In the genomic region with DNA sequence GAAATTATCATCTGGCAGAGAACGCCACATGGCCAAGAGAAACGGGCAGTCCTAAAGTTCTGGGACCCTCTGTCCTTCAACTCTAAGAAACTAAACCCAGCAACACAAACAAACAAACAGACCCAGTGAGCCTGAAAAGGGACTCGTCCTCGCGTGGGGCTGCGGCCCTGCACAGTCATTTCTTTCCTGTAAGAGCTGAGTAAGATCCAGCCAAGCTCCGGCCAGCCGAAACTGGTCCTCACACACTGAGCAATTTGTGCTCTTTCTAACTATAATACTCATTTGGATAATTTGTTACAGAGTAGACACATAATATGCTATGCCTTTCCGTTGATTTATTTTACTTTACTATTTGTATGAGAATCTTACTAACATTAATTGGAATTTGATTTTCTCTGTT, we compare ENCODE assay signal across 15 mouse cellular contexts.
"Had no signal": no experiment of that assay in that cellular context is flagged by ENCODE, and none has a peak within 500 bp of the region (broad histone marks: within the 10 kb centered on the region; RNA-seq: fewer than 3 reads in every experiment).

No protein-coding gene starts in this region.

- H3K27ac ChIP-seq: neural tube, embryonic 13.5 days; neural tube, embryonic 15.5 days; stomach, embryonic 15.5 days; stomach, postnatal 0 days had no signal

- H3K9me3 ChIP-seq: neural tube, embryonic 13.5 days; neural tube, embryonic 15.5 days; stomach, embryonic 15.5 days had no signal

- H3K9ac ChIP-seq: neural tube, embryonic 13.5 days; neural tube, embryonic 15.5 days; stomach, embryonic 15.5 days had no signal

- DNase-seq: right cerebral cortex, adult 18-20 months; right cerebral cortex, postnatal 14 days; right cerebral cortex, postnatal 25 days; right cerebral cortex, postnatal 4 days; spleen, adult 18-20 months; thymus, adult 18-20 months; thymus, adult 2 months; thymus, postnatal 14 days; thymus, postnatal 25 days; thymus, postnatal 36 days; thymus, postnatal 4 days had no signal

- H3K4me3 ChIP-seq: neural tube, embryonic 13.5 days; neural tube, embryonic 15.5 days; stomach, embryonic 15.5 days had no signal

- H3K36me3 ChIP-seq: neural tube, embryonic 13.5 days; neural tube, embryonic 15.5 days; stomach, embryonic 15.5 days had no signal

- H3K4me2 ChIP-seq: neural tube, embryonic 13.5 days; neural tube, embryonic 15.5 days; stomach, embryonic 15.5 days had no signal

- H3K27me3 ChIP-seq: neural tube, embryonic 13.5 days; neural tube, embryonic 15.5 days; stomach, embryonic 15.5 days had no signal

- H3K4me1 ChIP-seq: neural tube, embryonic 13.5 days; neural tube, embryonic 15.5 days; stomach, embryonic 15.5 days had no signal
